Mouse (Mus musculus) kidney, adult 2 months (tissue): Measurements from ENCODE around the gene Gabra1. TPM values are rescaled to one million over a fixed set of nuclear protein-coding genes. Genes with fewer than 3 reads are reported as not detected.

ENCODE experiments used
- DNase-seq: peaks from one replicate; pipeline ENCODE4 v3.0.0; 2021
- H3K27ac ChIP-seq: fragments of 200-500 bp; 2 replicates; pipeline ENCODE4 v1.5.1; 2012; ENCODE audit warnings: low read depth, low read length, control low read depth, inconsistent platforms; ENCODE audit not compliant: insufficient read depth
- H3K27me3 ChIP-seq: fragments of 200-500 bp; replicated peaks from 2 replicates; pipeline ENCODE4 v1.6.1; 2012; ENCODE audit warnings: mild to moderate bottlenecking, moderate library complexity, low read length, inconsistent platforms; ENCODE audit not compliant: control insufficient read depth, insufficient read depth
- H3K36me3 ChIP-seq: fragments of 200-500 bp; 2 replicates; pipeline ENCODE4 v1.6.1; 2012; ENCODE audit warnings: mild to moderate bottlenecking, moderate library complexity, low read length, inconsistent platforms; ENCODE audit not compliant: control insufficient read depth, insufficient read depth
- H3K4me1 ChIP-seq: fragments of 200-500 bp; 2 replicates; pipeline ENCODE4 v1.6.1; 2011; ENCODE audit warnings: low read length; ENCODE audit not compliant: control insufficient read depth, insufficient read depth
- H3K4me3 ChIP-seq: fragments of 200-500 bp; 2 replicates; pipeline ENCODE4 v1.5.1; 2011; ENCODE audit warnings: mild to moderate bottlenecking, low read depth, low read length, control low read depth; ENCODE audit not compliant: insufficient read depth
- CTCF ChIP-seq: fragments of 200-500 bp; conservative IDR thresholded peaks from 2 replicates; pipeline ENCODE4 v1.5.1; 2011; ENCODE audit warnings: low read depth, mild to moderate bottlenecking, control low read depth, low read length, moderate library complexity, mixed read lengths; ENCODE audit not compliant: insufficient read depth, insufficient read length
- POLR2A ChIP-seq: fragments of 200-500 bp; IDR thresholded peaks from one replicate; pipeline ENCODE4 v1.6.1; 2011; ENCODE audit warnings: low read depth, low read length, control low read depth
- WGBS: fragments of 180-500 bp; shearing (Covaris S2); methylation state at CpG from one replicate; pipeline ENCODE4 v1.1.7; 2018; 5-methylcytosine and 5-hydroxymethylcytosine counted together
- polyA plus RNA-seq: library from polyadenylated mRNA; depleted of rRNA; stranded (reverse); fragments of >200 nt; gene quantifications from 2 replicates; pipeline ENCODE4 v1.2.3, GENCODE M21; 2012; rRNA removed

The Gabra1 gene
- polyA plus RNA-seq, 1 experiment = 0.14 TPM

- no peak for DNase-seq
- Histone ChIP-seq H3K4me3 (no peak overlapping the region), H3K27me3 (no peaks in the 10 kb centered on the region), H3K4me1 (no peaks in the 10 kb centered on the region), H3K36me3 (no peaks in the 10 kb centered on the region), H3K27ac (no peak overlapping the region)
- TF ChIP-seq POLR2A (no peak), CTCF (no peak)
- 71% methylated on average over 1 of the region's 1 CpGs for WGBS
Observed at GRCm38 (mm10) chr11:42110051-42110450, 72.7 kb downstream of the Gabra1 start.

- Histone ChIP-seq H3K4me1 (no peaks in the 10 kb centered on the region), H3K4me3 (no peak overlapping the region), H3K27ac (no peak overlapping the region), H3K27me3 (no peaks in the 10 kb centered on the region), H3K36me3 (no peaks in the 10 kb centered on the region)
- TF ChIP-seq POLR2A = no peak
- TF ChIP-seq CTCF = no peak
- no peak for DNase-seq
Observed at GRCm38 (mm10) chr11:42109627-42110026, 73.1 kb downstream of the Gabra1 start.

- H3K27me3 ChIP-seq = no peaks in the 10 kb centered on the region
- WGBS = 75% methylated on average over 2 of the region's 2 CpGs
- H3K36me3 ChIP-seq = no peaks in the 10 kb centered on the region
- H3K27ac ChIP-seq = no peak overlapping the region
- DNase-seq = no peak
- no peak overlapping the region for H3K4me3 ChIP-seq
- TF ChIP-seq POLR2A = no peak
- no peak for TF ChIP-seq CTCF
- no peaks in the 10 kb centered on the region for H3K4me1 ChIP-seq
Observed at GRCm38 (mm10) chr11:42095556-42095955, 87.2 kb downstream of the Gabra1 start.

Other genes starting within 250 kb of the Gabra1 start
- 0.03 TPM in 1 of 2 replicates, not detected in the other for gene Gabrg2, start 182.1 kb downstream of the Gabra1 start, polyA plus RNA-seq
- gene Gabra6, start 138.1 kb upstream of the Gabra1 start, polyA plus RNA-seq = not detected in 2 replicates
- gene Gabrb2, start 236.8 kb upstream of the Gabra1 start, polyA plus RNA-seq = not detected in 2 replicates